Mouse (Mus musculus): Measurements from ENCODE around the gene Clcc1. TPM values are rescaled to one million over a fixed set of nuclear protein-coding genes. Genes with fewer than 3 reads are reported as not detected.
"Not testable (repeated sequence)": the region's sequence is repeated elsewhere in the genome, so short reads cannot be mapped to it uniquely, and the experiment has no call there.

Gene Clcc1
- polyA plus RNA-seq, 1 experiment from 2014 or later: 48.8 TPM

DNA sequence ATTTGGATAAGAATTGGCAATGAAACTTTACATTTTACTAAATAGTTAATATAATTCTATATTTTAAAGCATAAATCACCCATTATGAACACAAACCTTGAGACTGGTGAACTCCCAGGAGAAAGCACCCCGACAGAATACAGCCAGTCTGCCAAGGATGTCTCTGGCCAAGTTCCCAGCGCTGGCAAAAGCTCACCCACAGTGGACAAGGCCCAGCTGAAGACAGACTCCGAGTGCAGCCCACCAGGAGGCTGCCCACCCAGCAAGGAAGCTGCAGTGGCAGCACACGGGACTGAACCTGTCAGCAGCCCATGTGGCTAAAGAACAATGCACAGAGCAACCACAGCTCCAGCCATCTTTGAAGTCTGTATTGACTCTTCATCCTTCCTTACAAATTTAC is 22.9 kb downstream of the Clcc1 start:
- Histone ChIP-seq H3K27ac (no peak overlapping the region), H3K4me2 (replicated peaks) (no peak overlapping the region), H3K9ac (no peak overlapping the region), H3K4me3 (no peak overlapping the region), H3K27me3 (replicated peaks) (no peaks in the 10 kb centered on the region), H3K9me3 (no peaks in the 10 kb centered on the region), H3K4me1 (no peaks in the 10 kb centered on the region), H3K36me3 (peaks cover 86% of the 10 kb centered on the region)
- 84% methylated on average over 4 of the region's 4 CpGs for WGBS
- no peak for ATAC-seq (ENCODE audit: low FRiP score, low read depth)

DNA sequence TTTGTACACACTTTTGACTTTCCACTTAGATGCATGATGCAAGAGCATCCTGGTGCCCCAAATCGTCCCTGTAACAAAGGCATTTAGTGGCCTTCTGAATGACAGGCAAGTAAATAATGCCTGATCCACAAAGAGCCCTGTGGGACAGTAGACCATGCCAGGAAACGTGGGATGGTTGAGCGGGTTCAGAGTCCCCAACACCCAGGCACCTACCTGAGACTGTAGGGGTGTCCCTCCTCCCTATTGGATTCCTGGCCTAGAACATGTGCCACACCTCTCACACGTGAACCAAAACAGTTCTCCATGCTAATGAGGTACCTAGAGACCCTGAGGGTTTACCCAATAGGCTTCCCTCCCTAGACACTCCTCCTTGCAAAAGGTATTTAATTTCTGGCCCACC is 27.3 kb downstream of the Clcc1 start:
- Histone ChIP-seq H3K9me3 (no peaks in the 10 kb centered on the region), H3K27me3 (replicated peaks) (no peaks in the 10 kb centered on the region), H3K36me3 (peaks cover 81% of the 10 kb centered on the region), H3K4me3 (no peak overlapping the region), H3K9ac (no peak overlapping the region), H3K27ac (no peak overlapping the region), H3K4me2 (replicated peaks) (no peak overlapping the region), H3K4me1 (no peaks in the 10 kb centered on the region)
- WGBS: 77% methylated on average over 4 of the region's 4 CpGs
- ATAC-seq (ENCODE audit: low FRiP score, low read depth): no peak

DNA sequence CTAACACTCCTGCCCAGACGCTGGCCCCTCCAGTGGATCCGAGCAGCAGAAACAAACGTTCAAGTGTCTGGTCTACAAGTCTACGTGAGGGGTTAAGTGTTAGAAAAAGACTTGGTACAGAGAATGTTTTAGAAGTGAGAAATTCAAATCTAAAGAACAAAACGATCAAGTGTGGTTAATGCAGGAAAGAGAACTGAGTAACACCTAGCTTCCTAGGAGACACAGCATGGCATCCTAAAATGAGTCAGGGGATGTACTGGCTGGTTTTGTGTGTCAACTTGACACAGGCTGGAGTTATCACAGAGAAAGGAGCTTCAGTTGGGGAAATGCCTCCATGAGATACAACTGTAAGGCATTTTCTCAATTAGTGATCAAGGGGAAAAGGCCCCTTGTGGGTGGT is 29.9 kb downstream of the Clcc1 start:
- ATAC-seq (ENCODE audit: low FRiP score, low read depth); H3K9ac ChIP-seq; H3K4me1 ChIP-seq; H3K4me2 ChIP-seq (replicated peaks); H3K27me3 ChIP-seq (replicated peaks); H3K4me3 ChIP-seq; H3K27ac ChIP-seq; H3K9me3 ChIP-seq: not testable (repeated sequence)
- H3K36me3 ChIP-seq: peaks cover 71% of the 10 kb centered on the region
- WGBS: 95% methylated on average over 5 of the region's 5 CpGs

DNA sequence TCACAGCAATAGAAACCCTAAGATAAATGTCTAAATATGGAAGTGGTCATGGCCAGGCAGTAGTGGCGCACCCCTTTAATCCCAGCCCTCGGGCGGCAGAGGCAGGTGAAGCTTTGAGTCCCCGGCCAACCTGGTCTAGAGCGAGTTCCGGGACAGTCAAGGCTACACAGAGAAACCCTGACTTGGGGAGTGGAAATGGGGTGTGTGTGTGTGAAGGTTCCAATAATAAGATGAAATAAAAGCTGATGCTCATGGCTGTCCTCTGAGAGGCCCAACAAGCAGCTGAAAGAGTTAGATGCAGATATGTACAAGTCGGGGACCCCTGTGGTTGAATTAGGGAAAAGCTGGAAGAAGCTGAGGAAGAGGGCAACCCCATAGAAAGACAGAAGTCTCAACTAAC is 32.0 kb downstream of the Clcc1 start:
- no peak overlapping the region for H3K27ac ChIP-seq
- no peak overlapping the region for H3K9ac ChIP-seq
- H3K4me3 ChIP-seq: no peak overlapping the region
- no peak overlapping the region for H3K4me2 ChIP-seq (replicated peaks)
- ATAC-seq (ENCODE audit: low FRiP score, low read depth): no peak
- H3K27me3 ChIP-seq (replicated peaks): no peaks in the 10 kb centered on the region
- no peaks in the 10 kb centered on the region for H3K9me3 ChIP-seq
- peaks cover 66% of the 10 kb centered on the region for H3K36me3 ChIP-seq
- WGBS: 99% methylated on average over 7 of the region's 7 CpGs
- no peaks in the 10 kb centered on the region for H3K4me1 ChIP-seq

DNA sequence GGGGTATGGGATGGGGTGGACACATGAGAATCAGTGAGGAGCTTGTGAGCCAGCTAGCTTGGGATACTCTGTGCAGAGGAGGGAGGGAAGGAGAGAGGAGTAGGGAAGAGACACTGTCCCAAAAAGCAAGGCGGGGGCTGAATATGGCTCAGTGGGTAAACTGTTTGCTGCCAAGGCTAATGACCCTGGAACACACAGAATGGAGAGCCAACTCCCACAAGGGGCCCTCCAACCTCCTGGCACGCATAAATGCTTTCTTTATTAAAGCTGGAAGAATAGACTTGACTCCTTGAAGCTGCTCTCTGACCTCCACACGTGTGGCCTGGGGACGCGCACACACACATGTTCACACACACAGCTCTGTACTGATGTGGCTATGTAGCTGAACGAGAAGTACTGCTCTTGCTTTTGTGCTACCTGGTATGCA is 35.3 kb downstream of the Clcc1 start:
- Histone ChIP-seq H3K4me3 (no peak overlapping the region), H3K4me1 (no peaks in the 10 kb centered on the region), H3K9me3 (no peaks in the 10 kb centered on the region), H3K27me3 (replicated peaks) (no peaks in the 10 kb centered on the region), H3K36me3 (peaks cover 46% of the 10 kb centered on the region), H3K4me2 (replicated peaks) (no peak overlapping the region), H3K27ac (no peak overlapping the region), H3K9ac (no peak overlapping the region)
- 77% methylated on average over 6 of the region's 6 CpGs for WGBS
- no peak for ATAC-seq (ENCODE audit: low FRiP score, low read depth)

DNA sequence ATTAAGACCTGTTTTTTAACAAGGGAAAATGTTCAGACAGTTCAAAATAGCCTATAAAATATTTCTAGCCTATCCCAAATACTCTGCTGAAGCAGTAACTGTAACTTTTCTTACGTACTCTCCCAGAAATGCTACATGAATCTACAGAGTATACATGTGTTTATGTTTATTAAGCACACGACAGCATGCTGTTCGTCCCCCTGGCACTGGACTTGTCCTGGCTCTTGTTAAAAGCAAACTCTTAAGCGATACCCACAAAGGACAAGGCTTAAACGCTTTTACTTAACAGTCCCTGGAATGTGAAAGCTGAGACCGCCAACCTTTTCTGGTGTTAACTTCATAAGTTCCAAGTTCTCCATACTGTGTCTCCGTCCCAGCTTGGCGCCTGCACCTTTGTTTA is 35.7 kb downstream of the Clcc1 start:
- H3K9me3 ChIP-seq: no peaks in the 10 kb centered on the region
- no peak overlapping the region for H3K4me2 ChIP-seq (replicated peaks)
- ATAC-seq (ENCODE audit: low FRiP score, low read depth): no peak
- H3K4me3 ChIP-seq: no peak overlapping the region
- peaks cover 49% of the 10 kb centered on the region for H3K36me3 ChIP-seq
- 91% methylated on average over 8 of the region's 8 CpGs for WGBS
- no peak overlapping the region for H3K27ac ChIP-seq
- H3K27me3 ChIP-seq (replicated peaks): no peaks in the 10 kb centered on the region
- no peak overlapping the region for H3K9ac ChIP-seq
- no peaks in the 10 kb centered on the region for H3K4me1 ChIP-seq

DNA sequence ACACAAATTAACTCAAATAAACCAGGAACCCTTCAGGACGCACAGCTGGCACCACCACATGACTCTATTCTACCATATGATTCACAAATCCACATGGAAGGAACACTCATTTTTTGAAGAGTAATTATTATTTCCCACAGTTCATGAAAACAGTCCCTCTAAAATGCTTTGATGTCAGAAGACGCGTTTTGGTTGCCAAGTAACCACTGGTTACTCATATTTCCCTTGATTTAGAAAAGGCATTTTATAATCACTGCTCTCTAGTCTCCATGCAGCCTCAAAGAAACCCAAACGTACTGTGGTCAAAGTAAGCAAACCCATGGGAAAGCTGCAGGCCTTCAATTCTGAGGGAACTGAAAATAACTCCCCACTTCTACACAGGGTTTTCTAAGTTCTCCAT is 36.3 kb downstream of the Clcc1 start:
- Histone ChIP-seq H3K4me1 (no peaks in the 10 kb centered on the region), H3K4me2 (replicated peaks) (no peak overlapping the region), H3K9ac (no peak overlapping the region), H3K4me3 (no peak overlapping the region), H3K27ac (no peak overlapping the region), H3K27me3 (replicated peaks) (no peaks in the 10 kb centered on the region), H3K9me3 (no peaks in the 10 kb centered on the region), H3K36me3 (peaks cover 52% of the 10 kb centered on the region)
- ATAC-seq (ENCODE audit: low FRiP score, low read depth): no peak
- WGBS: 86% methylated on average over 4 of the region's 4 CpGs

DNA sequence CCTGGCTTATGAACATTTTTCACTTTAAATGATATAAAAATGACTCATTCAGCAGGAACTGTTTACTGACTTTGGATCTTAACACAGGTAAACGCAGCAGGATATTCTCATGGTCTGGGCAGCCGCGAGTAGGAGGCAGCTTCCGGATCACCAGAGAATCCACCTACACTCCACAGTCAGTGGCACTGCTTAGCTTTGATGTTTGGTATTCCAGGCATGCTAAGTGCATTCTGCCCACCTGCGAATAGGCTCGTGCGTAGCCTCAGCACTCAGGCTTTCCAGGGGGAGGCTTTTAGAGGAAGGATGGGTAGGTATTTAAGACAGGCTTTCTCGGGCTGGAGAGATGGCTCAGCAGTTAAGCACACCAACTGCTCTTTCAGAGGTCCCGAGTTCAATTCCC is 40.6 kb downstream of the Clcc1 start:
- WGBS: 95% methylated on average over 9 of the region's 9 CpGs
- H3K9me3 ChIP-seq: no peaks in the 10 kb centered on the region
- no peaks in the 10 kb centered on the region for H3K4me1 ChIP-seq
- H3K27ac ChIP-seq: no peak overlapping the region
- no peak overlapping the region for H3K4me2 ChIP-seq (replicated peaks)
- no peak for ATAC-seq (ENCODE audit: low FRiP score, low read depth)
- no peak overlapping the region for H3K4me3 ChIP-seq
- H3K27me3 ChIP-seq (replicated peaks): no peaks in the 10 kb centered on the region
- no peak overlapping the region for H3K9ac ChIP-seq
- peaks cover 40% of the 10 kb centered on the region for H3K36me3 ChIP-seq

DNA sequence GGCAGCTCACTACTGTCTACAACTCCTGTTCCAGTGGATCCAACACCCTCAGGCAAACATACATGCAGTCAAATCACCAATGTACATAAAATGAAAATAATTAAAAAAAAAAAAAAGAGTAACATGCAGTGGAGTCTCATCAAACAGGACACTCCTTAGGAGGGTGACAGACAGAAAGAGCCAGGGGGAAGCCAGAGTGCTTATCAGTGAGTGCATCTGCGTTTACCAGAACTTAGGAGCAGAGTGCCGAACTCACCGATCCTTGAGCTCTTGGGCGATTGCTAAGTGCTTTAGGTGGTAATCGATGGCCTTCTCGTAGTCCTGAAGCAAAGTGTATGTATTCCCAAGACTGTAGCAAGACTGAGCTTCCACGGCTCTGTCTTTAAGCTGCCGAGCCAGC is 44.9 kb downstream of the Clcc1 start:
- H3K36me3 ChIP-seq: peaks cover 53% of the 10 kb centered on the region

DNA sequence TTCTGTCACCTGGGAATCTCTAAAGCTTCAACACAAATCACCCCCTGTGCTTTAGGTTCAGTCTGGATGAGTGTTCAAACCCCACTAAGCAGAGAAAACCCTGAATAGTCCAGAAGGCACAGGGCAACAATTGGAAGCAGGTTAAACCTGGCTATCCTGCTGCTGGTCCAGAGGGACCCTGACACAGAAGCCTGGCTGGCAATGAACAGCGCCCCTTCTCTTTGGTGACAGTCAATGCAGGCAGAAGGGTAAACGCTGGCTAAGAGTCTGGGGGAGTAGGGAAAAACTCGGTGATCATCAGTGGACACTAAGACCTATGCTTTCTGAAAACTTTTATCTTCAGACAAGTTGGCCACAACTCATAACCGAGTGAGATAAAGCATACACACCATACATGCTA is 46.1 kb downstream of the Clcc1 start:
- ATAC-seq (ENCODE audit: low FRiP score, low read depth): no peak
- no peak overlapping the region for H3K4me3 ChIP-seq

More for the DNA sequence above, 44.9 kb downstream of the Clcc1 start:
- 94% methylated on average over 8 of the region's 8 CpGs for whole genome bisulfite sequencing
- no peak for ATAC-seq (ENCODE audit: low FRiP score, low read depth)
- Histone ChIP-seq H3K9ac (no peak overlapping the region), H3K27me3 (replicated peaks) (no peaks in the 10 kb centered on the region), H3K4me1 (no peaks in the 10 kb centered on the region), H3K4me3 (no peak overlapping the region), H3K4me2 (replicated peaks) (no peak overlapping the region), H3K9me3 (no peaks in the 10 kb centered on the region), H3K27ac (no peak overlapping the region)

DNA sequence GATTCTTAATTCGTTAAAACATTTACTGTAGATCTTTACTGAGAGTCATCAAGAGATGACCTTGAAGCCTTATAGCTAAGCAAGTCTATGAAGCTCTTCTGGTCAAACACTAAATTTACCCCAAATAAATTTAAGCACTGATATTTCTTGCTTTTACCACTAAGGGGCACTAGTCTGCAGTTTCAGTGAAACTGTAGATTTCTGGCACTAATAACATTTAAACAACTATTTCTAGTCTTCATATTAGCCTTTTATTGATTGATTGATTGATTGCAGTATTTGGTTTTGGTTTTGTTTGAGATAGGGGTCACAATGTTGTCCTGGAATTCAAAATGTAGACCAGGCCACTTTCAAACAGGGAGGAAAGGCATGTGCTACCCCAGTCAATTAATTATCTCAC is 47.5 kb downstream of the Clcc1 start:
- H3K27me3 ChIP-seq (replicated peaks): no peaks in the 10 kb centered on the region
- H3K4me3 ChIP-seq: no peak overlapping the region
- H3K4me2 ChIP-seq (replicated peaks): no peak overlapping the region
- no peak overlapping the region for H3K27ac ChIP-seq
- no peak overlapping the region for H3K9ac ChIP-seq
- ATAC-seq (ENCODE audit: low FRiP score, low read depth): no peak
- peaks cover 38% of the 10 kb centered on the region for H3K36me3 ChIP-seq
- WGBS: 85% methylated on average over 1 of the region's 1 CpGs
- H3K4me1 ChIP-seq: no peaks in the 10 kb centered on the region
- H3K9me3 ChIP-seq: no peaks in the 10 kb centered on the region

More for the DNA sequence above, 46.1 kb downstream of the Clcc1 start:
- no peaks in the 10 kb centered on the region for H3K9me3 ChIP-seq
- peaks cover 44% of the 10 kb centered on the region for H3K36me3 ChIP-seq
- no peak overlapping the region for H3K4me2 ChIP-seq (replicated peaks)
- no peak overlapping the region for H3K27ac ChIP-seq
- H3K9ac ChIP-seq: no peak overlapping the region
- 90% methylated on average over 4 of the region's 4 CpGs for WGBS
- H3K4me1 ChIP-seq: no peaks in the 10 kb centered on the region
- no peaks in the 10 kb centered on the region for H3K27me3 ChIP-seq (replicated peaks)

DNA sequence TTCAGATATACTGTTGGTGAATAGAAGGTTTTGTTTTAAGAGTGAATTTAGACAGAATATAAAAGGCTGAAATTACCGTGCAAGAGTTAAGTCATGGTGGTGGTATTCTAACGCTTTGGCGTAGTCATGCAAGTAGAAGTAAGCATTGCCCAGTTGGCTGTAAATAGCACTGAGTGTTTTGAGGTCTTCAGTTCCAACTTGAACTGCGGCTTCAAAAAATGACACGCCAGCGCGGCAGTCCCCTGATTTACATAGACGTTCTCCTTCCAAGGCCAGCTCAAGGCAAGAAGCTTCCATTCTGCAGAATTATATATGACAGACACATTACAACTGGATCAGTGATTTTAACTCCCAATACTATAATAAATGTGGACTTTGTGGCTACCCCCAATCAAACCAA is 49.1 kb downstream of the Clcc1 start:
- 90% methylated on average over 8 of the region's 8 CpGs for WGBS
- Histone ChIP-seq H3K36me3 (peaks cover 29% of the 10 kb centered on the region), H3K4me1 (no peaks in the 10 kb centered on the region), H3K4me2 (replicated peaks) (no peak overlapping the region), H3K9me3 (no peaks in the 10 kb centered on the region), H3K9ac (no peak overlapping the region), H3K27me3 (replicated peaks) (no peaks in the 10 kb centered on the region), H3K27ac (no peak overlapping the region), H3K4me3 (no peak overlapping the region)
- ATAC-seq (ENCODE audit: low FRiP score, low read depth): no peak

DNA sequence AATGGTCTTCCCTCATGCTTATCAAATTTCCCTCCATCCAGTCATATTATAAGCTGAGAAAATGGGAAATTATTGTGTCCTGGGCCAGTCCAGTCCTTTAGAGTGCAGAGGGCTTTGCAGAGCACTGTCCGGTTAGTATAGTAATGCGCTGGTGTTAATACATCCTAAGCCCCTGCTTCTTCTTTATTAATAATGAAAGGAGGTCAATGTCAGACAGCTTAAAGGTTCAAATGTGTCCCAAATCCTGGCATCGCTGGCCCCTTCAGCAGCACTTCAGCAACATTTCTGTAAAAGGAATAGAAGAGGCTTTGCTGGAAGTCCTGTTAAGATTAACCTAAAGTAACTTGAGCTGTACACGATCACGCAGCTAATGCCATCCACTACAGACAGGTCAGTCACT is 57.6 kb downstream of the Clcc1 start:
- WGBS: 96% methylated on average over 5 of the region's 5 CpGs
- Histone ChIP-seq H3K9me3 (no peaks in the 10 kb centered on the region), H3K9ac (no peak overlapping the region), H3K4me1 (peaks cover 8% of the 10 kb centered on the region; the same call in 1 of the 2 replicates), H3K27ac (no peak overlapping the region), H3K4me3 (no peak overlapping the region), H3K27me3 (replicated peaks) (no peaks in the 10 kb centered on the region), H3K4me2 (replicated peaks) (no peak overlapping the region), H3K36me3 (0 out of 2 replicates have a peak, but pooled peaks cover 7% of the 10 kb centered on the region)
- no peak for ATAC-seq (ENCODE audit: low FRiP score, low read depth)

All from neural tube, embryonic 12.5 days (tissue).